Mouse (Mus musculus): ENCODE results near the gene 4930513O06Rik.

Gene 4930513O06Rik

DNA sequence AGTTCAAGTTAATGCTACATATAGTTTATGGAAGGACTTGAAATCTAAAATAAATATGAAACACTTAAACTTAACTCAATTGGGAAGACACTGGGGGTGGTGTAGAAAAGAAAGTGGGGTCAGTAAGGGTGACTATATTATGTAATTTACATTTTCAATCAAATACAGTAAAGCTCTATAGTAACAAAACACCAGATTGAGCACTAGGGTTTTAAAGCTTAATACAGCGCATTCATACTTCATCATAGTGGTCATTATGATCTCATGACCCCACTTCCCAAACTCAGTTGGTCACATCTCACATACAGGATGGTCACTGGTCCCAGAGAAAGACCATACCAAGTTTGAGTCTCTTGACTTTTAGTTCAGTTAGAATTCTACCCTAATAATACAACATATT, at the start of gene 4930513O06Rik:
Gene 4930513O06Rik, plus strand, starts transcription at position 301 of the 400 bp plus-strand sequence.
- no peak for DNase-seq

DNA sequence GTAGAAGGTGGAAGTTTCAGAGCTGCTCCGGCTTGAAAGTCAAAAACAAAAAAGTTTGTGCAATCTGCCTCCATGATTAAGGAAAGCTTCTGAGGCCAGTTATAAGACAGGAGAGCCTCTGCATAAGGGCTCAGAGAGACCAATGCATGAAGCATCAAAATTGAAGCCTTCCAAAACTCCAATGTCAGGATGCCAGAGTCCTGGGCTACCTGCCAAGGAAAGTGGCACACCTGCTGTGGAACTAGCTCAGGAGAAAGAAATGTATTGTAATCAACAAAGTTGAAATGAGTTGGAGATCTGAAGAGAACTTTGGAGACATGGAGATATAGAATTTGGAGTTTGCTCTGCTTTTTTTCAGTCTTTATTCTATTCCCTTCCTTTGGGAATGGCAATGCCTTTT, 48.4 kb upstream of the 4930513O06Rik start:
- DNase-seq = no peak

DNA sequence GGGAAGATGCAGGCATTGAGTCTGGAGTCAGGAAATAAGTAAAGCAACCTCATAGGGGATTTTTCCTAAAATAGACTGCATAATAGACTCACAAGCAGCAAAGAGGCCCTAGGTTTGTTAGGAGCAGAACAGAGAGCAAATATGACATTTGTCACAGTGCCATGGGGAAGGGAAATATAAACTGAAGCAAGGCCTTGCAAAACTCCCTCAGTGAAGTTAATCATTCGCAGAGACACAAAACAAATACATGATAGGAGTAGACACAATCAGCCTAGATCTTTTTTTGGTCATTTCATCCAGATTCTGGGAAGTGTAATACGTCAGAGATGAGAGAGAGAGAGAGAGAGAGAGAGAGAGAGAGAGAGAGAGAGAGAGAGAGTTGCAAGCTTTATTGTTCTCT, 46.7 kb upstream of the 4930513O06Rik start:
- DNase-seq = no peak

DNA sequence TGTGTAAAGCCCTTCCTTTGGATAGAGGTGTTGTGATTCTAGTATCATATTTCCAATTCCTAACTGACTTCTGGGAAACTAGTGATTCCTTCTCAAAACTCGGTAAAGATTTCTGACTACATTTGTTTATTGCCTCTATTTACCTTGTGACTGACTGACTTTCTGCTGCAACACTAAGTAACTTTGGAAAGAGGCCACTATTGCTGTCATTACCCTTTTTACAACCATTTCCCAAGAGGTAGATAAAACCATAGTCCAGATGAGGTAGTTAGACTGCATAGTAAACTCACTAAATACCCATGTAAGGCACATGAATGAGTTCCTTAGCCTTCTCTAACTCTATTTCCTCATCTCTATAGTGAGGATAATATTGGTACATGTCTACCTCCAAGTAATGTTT, 44.9 kb upstream of the 4930513O06Rik start:
- DNase-seq = no peak

DNA sequence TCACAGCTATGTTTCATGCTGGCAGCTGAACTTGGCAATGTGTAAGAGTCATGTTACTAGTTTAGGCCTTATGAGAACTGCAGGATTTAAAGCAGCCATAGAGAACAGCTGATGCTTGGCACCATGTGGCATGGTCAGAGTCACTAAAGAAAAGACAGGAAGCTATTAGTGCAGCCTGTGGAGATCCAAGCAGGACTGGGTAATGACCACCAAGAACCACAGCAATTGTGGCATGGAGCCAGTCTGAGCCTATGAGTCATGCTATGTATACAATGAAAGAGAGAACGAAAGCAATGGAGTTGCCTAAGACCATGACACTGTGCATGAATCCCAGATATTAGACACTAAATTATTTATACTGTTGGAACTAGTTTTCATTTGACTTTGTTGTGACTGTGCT, 34.1 kb upstream of the 4930513O06Rik start:
- no peak for DNase-seq

DNA sequence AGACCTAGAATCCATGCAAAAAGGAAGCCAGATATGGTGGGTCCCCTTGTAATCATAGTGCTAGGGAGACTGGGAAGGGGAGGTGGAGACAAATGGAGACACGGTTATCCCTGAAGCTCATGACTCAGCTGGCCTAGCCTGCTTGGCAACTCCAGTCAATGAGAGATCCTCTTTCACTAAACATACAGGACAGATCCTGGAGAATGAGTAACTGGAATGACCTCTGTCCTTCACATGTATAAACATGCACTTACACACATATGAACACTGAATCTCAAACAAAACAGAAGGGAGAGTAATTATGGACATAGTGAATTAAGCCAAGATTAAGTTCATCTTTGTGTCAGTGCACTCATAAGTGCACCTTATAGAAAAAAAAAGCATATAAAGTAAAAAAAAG, 32.9 kb upstream of the 4930513O06Rik start:
- DNase-seq = no peak

DNA sequence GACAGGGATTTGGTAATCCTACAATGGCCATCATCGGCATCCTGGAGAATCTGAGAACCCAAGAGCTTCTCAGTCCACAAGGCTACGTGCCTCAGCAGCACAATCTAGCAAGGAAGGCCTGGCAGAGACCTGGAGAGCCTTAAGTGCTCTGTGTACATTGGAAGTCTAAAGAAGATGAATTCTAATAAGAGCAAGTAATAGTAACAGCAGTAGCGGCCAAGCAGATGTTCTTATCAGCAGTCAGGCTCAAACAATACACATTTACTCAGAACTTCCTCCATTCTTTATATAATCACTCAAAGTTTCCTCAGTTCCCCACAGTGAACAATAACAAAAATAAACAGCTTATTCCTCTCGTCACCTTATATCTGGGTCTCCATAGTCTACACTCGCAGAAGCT, 22.0 kb upstream of the 4930513O06Rik start:
- no peak for DNase-seq

DNA sequence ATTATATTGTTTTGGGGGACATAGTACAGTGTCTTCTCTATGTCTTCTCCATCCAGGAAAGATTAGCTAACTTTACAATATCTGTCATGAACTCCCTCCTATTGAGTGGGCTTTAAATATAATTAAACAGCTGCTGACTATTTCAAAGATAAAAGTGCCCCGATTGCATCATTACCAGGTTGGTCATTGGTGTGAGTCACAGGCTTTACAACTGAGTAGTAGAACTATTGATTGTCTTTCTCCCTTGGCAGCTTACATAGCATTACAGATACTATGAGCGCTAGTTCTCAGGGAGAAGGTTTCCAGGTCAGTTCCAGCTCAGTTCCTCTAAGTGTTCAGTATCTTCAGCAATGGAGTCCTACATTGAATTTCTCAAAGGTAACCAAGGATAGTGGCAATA, 7.5 kb upstream of the 4930513O06Rik start:
- DNase-seq = no peak

DNA sequence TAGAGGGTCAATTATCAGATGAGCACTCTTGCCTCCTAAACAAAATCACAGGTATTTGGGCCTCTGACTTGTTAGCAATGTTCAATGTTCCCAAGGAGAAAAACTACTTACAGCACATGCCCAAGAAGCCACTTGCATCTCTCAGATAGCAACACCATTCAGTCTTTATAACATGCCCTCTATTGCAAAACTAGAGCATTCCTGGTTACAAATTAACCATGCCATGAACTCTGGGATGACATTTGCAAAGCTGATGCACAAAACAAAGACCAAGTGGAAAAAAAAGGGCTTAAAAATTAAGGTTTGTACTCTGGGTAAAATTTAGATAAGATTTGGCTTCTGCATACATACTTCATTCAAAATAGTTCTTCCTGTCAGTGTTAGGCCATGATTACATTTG, 966 bp upstream of the 4930513O06Rik start, which contains the start of gene Serpina7:
Gene Serpina7, minus strand, starts transcription at position 160 of the 400 bp plus-strand sequence.
- DNase-seq = no peak

DNA sequence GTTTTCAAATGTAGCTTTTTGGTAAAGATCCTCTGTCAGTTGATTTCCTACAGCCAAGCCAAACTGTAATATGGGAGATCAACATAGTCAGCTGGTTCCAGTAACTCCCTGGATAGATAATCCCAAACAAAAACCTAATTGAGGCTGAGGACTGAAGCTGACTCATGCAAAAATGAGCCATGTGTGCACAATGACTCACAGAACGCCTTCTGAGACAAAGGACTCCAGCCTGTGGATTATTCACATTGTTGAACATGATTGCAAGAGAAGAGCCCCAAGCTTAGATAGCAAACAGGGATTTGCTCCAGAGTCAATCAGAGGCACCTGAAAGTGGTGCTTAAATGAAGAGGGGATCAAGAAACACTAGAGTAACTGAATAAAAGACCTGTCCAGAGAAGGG, 11.2 kb downstream of the 4930513O06Rik start:
- DNase-seq = no peak

DNA sequence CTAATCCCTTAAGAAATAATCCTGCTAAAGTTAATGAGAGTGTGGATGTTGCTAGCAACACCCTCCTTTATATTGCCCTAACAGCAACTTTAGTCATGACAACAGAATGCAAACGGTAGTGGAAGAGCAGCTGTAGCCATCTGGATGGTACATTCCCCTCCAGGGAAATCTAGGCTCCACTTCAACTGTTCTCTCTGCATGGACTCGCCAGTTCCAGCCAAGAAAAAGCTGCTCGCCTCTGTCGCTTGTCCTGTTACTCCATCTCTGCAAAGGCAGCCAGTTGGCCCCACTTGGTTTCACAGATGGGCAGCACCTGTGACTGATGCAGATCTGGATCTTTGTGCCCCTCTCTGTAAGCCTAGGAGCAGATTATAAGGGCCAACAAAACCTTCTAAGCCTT, 48.0 kb downstream of the 4930513O06Rik start:
- no peak for DNase-seq

Data from kidney, adult 11 months (tissue).